Mouse (Mus musculus): Measurements from ENCODE around the gene Eps15l1.

The Eps15l1 gene

GRCm38 (mm10) chr8:72319921-72320802 is 101.1 kb downstream of the Eps15l1 start:
- DNase-seq (ENCODE audit: low spot score): no peak

GRCm38 (mm10) chr8:72319397-72319796 is 101.9 kb downstream of the Eps15l1 start:
- no peak for DNase-seq (ENCODE audit: low spot score)

GRCm38 (mm10) chr8:72318801-72319322 is 102.4 kb downstream of the Eps15l1 start, which contains the start of gene Klf2:
Gene Klf2 (plus strand): TSS chr8:72319033.
- peak; percentile 94 for DNase-seq (ENCODE audit: low spot score)

- DNase-seq (ENCODE audit: low spot score): no peak
Observed at GRCm38 (mm10) chr8:72317741-72318301, 103.4 kb downstream of the Eps15l1 start.

GRCm38 (mm10) chr8:72316053-72316695 is 105.1 kb downstream of the Eps15l1 start:
- DNase-seq (ENCODE audit: low spot score): no peak

- no peak for DNase-seq (ENCODE audit: low spot score)
Observed at GRCm38 (mm10) chr8:72312926-72313518, 108.2 kb downstream of the Eps15l1 start.

- DNase-seq (ENCODE audit: low spot score): peak; percentile 76
Observed at GRCm38 (mm10) chr8:72310849-72311506, 110.3 kb downstream of the Eps15l1 start.

- DNase-seq (ENCODE audit: low spot score): peak; percentile 77
Observed at GRCm38 (mm10) chr8:72308276-72308675, 113.0 kb downstream of the Eps15l1 start.

GRCm38 (mm10) chr8:72306913-72307312 is 114.3 kb downstream of the Eps15l1 start:
- DNase-seq (ENCODE audit: low spot score): no peak

GRCm38 (mm10) chr8:72305210-72305905 is 115.9 kb downstream of the Eps15l1 start, which contains the start of gene Gm10282:
Gene Gm10282 (minus strand): TSS chr8:72305260.
- peak; percentile 48 for DNase-seq (ENCODE audit: low spot score)

- DNase-seq (ENCODE audit: low spot score): peak; percentile 99
Observed at GRCm38 (mm10) chr8:72303633-72304032, 117.6 kb downstream of the Eps15l1 start.

GRCm38 (mm10) chr8:72302986-72303612 is 118.2 kb downstream of the Eps15l1 start:
- DNase-seq (ENCODE audit: low spot score): no peak

GRCm38 (mm10) chr8:72301497-72301896 is 119.8 kb downstream of the Eps15l1 start:
- no peak for DNase-seq (ENCODE audit: low spot score)

GRCm38 (mm10) chr8:72300654-72301400 is 120.4 kb downstream of the Eps15l1 start:
- DNase-seq (ENCODE audit: low spot score): no peak

GRCm38 (mm10) chr8:72298928-72299327 is 122.3 kb downstream of the Eps15l1 start:
- no peak for DNase-seq (ENCODE audit: low spot score)

GRCm38 (mm10) chr8:72296561-72296960 is 124.7 kb downstream of the Eps15l1 start:
- no peak for DNase-seq (ENCODE audit: low spot score)

GRCm38 (mm10) chr8:72295679-72296078 is 125.6 kb downstream of the Eps15l1 start:
- DNase-seq (ENCODE audit: low spot score): peak; percentile 86

- DNase-seq (ENCODE audit: low spot score): peak; percentile 37
Observed at GRCm38 (mm10) chr8:72295125-72295524, 126.1 kb downstream of the Eps15l1 start.

- DNase-seq (ENCODE audit: low spot score): no peak
Observed at GRCm38 (mm10) chr8:72293309-72293708, 128.0 kb downstream of the Eps15l1 start.

GRCm38 (mm10) chr8:72291104-72291503 is 130.2 kb downstream of the Eps15l1 start:
- no peak for DNase-seq (ENCODE audit: low spot score)
